Mouse (Mus musculus) olfactory bulb, adult 2 months (tissue): Measurements from ENCODE around the gene Jdp2.

Experiments
- CTCF ChIP-seq: fragments of 200-500 bp; IDR thresholded peaks from 2 replicates; pipeline ENCODE4 v1.5.1; 2012; ENCODE audit warnings: low read depth, mild to moderate bottlenecking, low read length, moderate library complexity; ENCODE audit not compliant: insufficient read depth
- POLR2A ChIP-seq: fragments of 200-500 bp; IDR thresholded peaks from 2 replicates; pipeline ENCODE4 v1.6.1; 2012; ENCODE audit warnings: mild to moderate bottlenecking, low read depth, low read length, moderate library complexity; ENCODE audit not compliant: insufficient read depth

GRCm38 (mm10) chr12:85643735-85644134 is 44.9 kb downstream of the Jdp2 start:
- TF ChIP-seq CTCF (no peak), POLR2A (no peak)
